Mouse (Mus musculus): Measurements from ENCODE around the gene Crb2.

GRCm38 (mm10) chr2:37819526-37820152, 43.6 kb downstream of the Crb2 start:
- TF ChIP-seq CTCF (IDR thresholded peaks at IDR 0.05; ENCODE audit: insufficient read depth, low read length) = no peak
- no peak for TF ChIP-seq POLR2A (IDR thresholded peaks at IDR 0.05; ENCODE audit: borderline replicate concordance, extremely low read depth, low read depth, low read length)

Measured in lung, adult 2 months (tissue).